Mouse (Mus musculus): ENCODE measurements around the gene Prnp.

The Prnp gene

GRCm38 (mm10) chr2:131909683-131910572 is at the start of gene Prnp, which contains the start of gene Prn:
TSS of gene Prnp (plus strand) at chr2:131909928.
TSS of gene Prn (plus strand) at chr2:131909957.
- peak; percentile 93 for DNase-seq (ENCODE audit: low read depth, low spot score)

- DNase-seq (ENCODE audit: low read depth, low spot score): no peak
Observed at GRCm38 (mm10) chr2:131862617-131863275, 47.0 kb upstream of the Prnp start.

GRCm38 (mm10) chr2:131863472-131863871 is 46.3 kb upstream of the Prnp start:
- no peak for DNase-seq (ENCODE audit: low read depth, low spot score)

- DNase-seq (ENCODE audit: low read depth, low spot score): no peak
Observed at GRCm38 (mm10) chr2:131864262-131864796, 45.4 kb upstream of the Prnp start.

GRCm38 (mm10) chr2:131866676-131867075 is 43.1 kb upstream of the Prnp start:
- no peak for DNase-seq (ENCODE audit: low read depth, low spot score)

- DNase-seq (ENCODE audit: low read depth, low spot score): no peak
Observed at GRCm38 (mm10) chr2:131868983-131869382, 40.7 kb upstream of the Prnp start.

- no peak for DNase-seq (ENCODE audit: low read depth, low spot score)
Observed at GRCm38 (mm10) chr2:131873376-131873775, 36.4 kb upstream of the Prnp start.

- no peak for DNase-seq (ENCODE audit: low read depth, low spot score)
Observed at GRCm38 (mm10) chr2:131876551-131877265, 33.0 kb upstream of the Prnp start.

GRCm38 (mm10) chr2:131881766-131882165 is 28.0 kb upstream of the Prnp start:
- no peak for DNase-seq (ENCODE audit: low read depth, low spot score)

GRCm38 (mm10) chr2:131883136-131883535 is 26.6 kb upstream of the Prnp start:
- DNase-seq (ENCODE audit: low read depth, low spot score): no peak

- peak; percentile 24 for DNase-seq (ENCODE audit: low read depth, low spot score)
Observed at GRCm38 (mm10) chr2:131886503-131887160, 23.1 kb upstream of the Prnp start.

- peak; percentile 39 for DNase-seq (ENCODE audit: low read depth, low spot score)
Observed at GRCm38 (mm10) chr2:131888233-131888632, 21.5 kb upstream of the Prnp start.

- no peak for DNase-seq (ENCODE audit: low read depth, low spot score)
Observed at GRCm38 (mm10) chr2:131892534-131892933, 17.2 kb upstream of the Prnp start.

GRCm38 (mm10) chr2:131895106-131895505 is 14.6 kb upstream of the Prnp start:
- DNase-seq (ENCODE audit: low read depth, low spot score): no peak

GRCm38 (mm10) chr2:131896011-131896410 is 13.7 kb upstream of the Prnp start:
- no peak for DNase-seq (ENCODE audit: low read depth, low spot score)

- DNase-seq (ENCODE audit: low read depth, low spot score): no peak
Observed at GRCm38 (mm10) chr2:131897336-131898109, 12.2 kb upstream of the Prnp start.

- DNase-seq (ENCODE audit: low read depth, low spot score): no peak
Observed at GRCm38 (mm10) chr2:131902423-131902822, 7.3 kb upstream of the Prnp start.

GRCm38 (mm10) chr2:131902867-131903266 is 6.9 kb upstream of the Prnp start:
- DNase-seq (ENCODE audit: low read depth, low spot score): peak; percentile 65

- no peak for DNase-seq (ENCODE audit: low read depth, low spot score)
Observed at GRCm38 (mm10) chr2:131905025-131905424, 4.7 kb upstream of the Prnp start.

GRCm38 (mm10) chr2:131905776-131906175 is 4.0 kb upstream of the Prnp start:
- DNase-seq (ENCODE audit: low read depth, low spot score): no peak

Measured in CD4-positive helper T cell, adult 2 months (primary cell).